Mouse (Mus musculus) cerebellum, postnatal 10 days (tissue): ENCODE measurements around the gene Myof.

ENCODE experiments used
- DNase-seq, 2 experiments: peaks; one replicate each; pipeline ENCODE4 v3.0.0; 2021; ENCODE audit warnings: mixed read lengths in 2 of 2

Myof gene

GRCm38 (mm10) chr19:38000990-38001389 is 42.4 kb downstream of the Myof start:
- DNase-seq = no peak

GRCm38 (mm10) chr19:37999941-38000340 is 43.4 kb downstream of the Myof start:
- DNase-seq = no peak

DNA sequence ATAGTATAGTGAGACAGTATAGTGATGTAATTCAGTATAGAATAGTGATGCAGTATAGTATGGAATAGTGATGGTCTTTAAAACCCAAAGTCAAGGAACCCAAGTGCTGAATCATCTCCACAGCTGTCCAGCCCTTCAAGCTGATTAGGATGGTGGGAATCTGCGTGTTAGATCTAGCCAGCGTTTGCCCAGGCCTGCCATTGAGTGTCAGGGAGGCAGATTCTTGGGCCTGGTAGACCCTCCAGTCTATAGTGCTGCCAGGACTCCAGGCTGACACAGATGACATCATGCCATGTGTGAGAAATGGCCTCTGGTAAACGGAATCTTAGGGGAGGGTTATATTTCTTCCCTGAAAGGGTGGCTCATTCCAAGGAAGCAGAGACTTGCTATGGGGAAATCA is 49.1 kb downstream of the Myof start:
- no peak for DNase-seq

DNA sequence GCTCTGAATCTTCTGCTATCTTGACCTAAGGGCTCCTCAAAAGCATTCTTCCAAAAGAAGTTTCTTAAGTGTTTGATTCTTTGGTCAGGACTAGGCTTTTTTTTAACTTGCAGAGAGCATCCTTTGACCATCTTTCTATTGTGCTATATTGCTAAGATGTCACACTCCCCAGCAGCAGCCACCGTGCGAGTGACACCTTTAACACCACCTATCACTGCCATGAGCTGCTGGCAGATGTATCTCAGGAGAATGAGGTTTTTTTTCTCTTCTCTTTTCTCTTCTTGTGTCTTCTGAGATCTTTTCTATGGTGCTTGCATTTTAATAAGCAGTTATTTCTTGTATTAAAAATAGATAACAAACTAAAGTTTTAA is 51.2 kb downstream of the Myof start:
- no peak for DNase-seq

DNA sequence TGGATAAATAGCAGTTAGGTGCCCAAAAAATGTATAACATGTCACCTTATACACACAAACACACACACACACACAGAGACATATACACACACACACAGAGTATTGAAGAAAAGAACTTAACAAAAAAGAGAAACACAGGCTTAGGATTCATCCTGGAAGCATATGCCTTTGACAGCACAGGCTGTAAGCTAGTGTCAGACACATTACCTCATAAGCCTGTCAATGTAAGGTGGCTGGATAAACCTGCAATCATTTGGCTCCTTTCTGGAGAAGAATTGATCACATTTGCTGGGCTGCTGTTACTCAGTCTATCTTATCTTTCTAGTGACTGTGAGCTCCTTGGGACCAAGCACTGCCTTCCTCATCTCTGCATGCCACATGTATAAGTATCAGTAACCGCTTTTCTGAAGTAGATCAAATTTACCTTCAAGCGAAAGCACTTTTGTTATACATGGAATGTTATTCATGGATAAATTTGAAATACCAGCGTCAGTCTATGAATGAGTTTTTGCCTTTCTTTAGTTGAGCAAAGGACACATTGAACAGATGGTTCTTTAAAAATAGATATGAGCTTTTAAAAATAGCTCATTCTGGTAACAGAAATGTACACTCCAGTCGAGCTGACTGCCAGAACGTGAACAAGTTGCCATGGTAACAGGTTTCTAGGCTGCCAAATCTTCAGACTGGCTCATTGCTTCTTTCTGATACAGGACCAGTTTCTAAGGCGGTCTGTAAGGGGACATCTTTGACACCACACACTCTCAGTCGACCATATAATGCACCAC is 51.8 kb downstream of the Myof start:
- DNase-seq = peak; percentile 80 to 81

DNA sequence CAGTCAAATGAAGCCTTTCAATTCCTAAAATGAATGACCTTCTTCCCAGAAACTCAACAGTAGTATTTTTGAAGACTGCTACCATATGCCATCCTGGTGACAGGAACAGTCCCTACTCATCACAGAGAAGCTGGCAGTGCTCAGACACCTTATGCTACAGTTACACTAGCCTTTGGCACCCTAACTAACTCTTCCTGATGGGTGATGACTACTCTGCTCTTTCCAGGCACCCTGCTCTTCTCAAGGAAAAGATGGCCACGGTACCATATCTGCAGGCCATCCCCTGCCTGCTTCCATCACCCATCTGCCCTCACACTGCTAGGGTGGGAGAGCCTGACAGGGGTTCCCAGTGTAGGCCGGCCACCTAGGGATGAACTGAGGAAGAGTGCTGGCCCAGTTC is 53.4 kb downstream of the Myof start:
- peak; percentile 15 to 26 for DNase-seq

DNA sequence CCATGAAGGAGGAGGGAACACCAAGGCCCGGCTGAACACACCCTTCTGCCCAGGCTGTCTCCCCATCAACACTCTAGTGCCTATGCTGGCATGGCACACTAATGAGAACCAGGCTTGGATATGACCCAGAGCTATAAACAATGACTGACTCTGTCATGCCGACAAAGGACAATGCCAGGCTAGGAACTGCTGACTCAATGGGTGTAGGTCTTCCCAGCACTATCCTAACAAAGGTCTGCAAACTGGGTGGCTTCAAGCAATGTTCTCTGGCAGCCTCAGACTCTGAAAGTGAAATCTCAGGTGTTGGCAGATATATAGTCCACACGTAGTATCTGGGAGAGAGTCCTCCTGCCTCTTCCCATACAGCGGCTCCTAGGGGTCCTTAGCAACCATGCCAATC is 55.2 kb downstream of the Myof start:
- no peak for DNase-seq

GRCm38 (mm10) chr19:37985730-37986129 is 57.6 kb downstream of the Myof start:
- DNase-seq = no peak

DNA sequence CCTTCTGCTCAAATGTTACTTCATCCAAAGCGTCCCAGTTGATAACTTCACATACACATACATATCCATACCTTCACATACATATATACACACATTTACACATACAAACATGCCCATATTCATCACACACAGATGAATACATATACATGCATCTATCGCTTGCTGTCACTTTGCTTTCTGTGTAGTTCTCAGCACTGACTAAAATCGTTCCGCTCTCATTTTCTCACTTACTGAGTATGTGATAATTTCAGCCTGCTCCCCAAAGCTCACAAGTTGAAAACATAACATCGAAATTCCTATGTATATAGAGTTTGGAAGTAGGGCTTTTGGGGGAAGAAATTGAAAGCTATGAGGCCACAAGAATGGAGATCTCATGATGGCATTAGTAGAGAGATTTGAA is 67.4 kb downstream of the Myof start:
- no peak for DNase-seq

GRCm38 (mm10) chr19:37970571-37970970 is 72.8 kb downstream of the Myof start:
- DNase-seq = no peak

GRCm38 (mm10) chr19:37970004-37970403 is 73.4 kb downstream of the Myof start:
- no peak for DNase-seq

DNA sequence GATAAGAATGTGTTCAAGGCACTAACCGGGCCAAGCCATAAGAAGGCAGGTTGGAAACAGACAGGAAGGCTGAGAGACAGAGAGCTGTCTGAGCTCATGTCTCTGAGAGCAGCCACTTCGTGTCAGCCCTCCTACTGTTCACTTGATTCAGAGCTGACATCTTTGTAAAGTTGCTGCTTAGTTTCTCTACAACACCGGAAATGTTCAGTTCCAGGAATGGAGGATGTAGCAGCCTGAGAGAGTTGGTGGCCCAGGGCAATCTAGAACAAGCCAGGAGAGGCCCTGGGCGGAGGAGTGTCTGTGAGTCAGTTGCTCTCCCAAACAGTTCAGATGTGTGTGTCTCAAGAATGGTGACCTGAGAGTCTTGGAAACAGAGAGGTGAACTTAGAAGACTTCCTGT is 77.5 kb downstream of the Myof start:
- DNase-seq = no peak

DNA sequence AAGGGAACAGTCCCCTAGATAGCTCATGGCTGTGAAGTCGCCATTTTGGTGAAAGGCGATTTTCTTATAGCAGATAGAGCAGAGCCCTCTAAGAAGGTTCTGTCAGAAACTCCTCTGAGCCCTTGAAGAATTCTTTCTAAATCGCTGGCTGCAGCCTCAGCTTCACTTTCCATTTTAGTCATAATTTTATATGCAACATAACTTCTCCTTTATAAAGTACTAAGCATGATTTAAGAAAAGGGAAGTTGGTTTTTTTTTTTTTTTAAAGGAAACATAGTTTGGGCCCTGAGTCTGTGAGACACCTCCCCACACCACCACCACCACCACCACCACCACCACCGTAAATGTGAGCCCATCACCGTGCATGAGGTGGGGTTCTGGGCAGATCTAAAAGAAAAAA is 80.0 kb downstream of the Myof start:
- DNase-seq = no peak

DNA sequence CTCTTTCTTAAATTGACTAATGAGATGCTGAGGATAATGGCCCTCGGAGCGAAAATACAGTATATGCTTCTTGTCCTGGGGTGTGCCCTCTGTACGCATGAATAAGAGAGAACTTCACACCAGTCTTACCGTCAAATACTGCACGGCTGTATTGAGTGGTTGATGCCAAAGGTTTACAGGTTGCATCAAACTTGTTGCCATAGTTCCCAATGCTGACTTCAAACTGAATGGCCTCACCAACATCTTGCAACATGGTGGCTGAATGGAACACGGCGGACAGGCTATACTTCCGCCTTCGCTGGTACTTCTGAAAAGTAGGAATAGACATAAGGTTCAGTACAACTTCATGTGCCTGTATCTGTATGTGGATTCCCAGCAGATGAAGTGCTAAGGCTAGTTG is 82.6 kb downstream of the Myof start:
- no peak for DNase-seq

GRCm38 (mm10) chr19:37959543-37960215 is 83.7 kb downstream of the Myof start:
- no peak for DNase-seq

- no peak for DNase-seq
These were observed 84.3 kb downstream of the Myof start for GRCm38 (mm10) chr19:37959076-37959475.

DNA sequence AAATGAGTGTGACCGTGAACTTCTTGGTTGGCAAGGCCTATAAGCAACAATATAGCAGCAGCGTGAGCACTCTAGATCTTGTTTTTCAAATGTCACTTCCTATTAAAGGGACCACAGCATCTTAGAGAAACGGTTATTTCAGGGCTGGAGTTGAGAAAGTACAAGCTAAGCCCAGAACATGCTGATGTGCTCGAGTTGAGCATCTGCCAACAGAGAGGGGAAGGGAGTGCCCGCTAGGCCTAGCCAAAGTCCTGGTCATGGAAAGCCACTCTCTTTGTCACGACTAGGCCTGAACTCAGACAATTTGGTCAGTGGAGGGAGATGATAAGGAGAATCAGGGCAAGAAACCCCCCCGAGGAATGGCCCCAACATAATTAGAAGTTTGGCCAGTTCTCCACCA is 86.1 kb downstream of the Myof start:
- DNase-seq = no peak

- peak in 1 of 2 experiments; percentile 10 for DNase-seq
These were observed 87.4 kb downstream of the Myof start for GRCm38 (mm10) chr19:37956006-37956405.

DNA sequence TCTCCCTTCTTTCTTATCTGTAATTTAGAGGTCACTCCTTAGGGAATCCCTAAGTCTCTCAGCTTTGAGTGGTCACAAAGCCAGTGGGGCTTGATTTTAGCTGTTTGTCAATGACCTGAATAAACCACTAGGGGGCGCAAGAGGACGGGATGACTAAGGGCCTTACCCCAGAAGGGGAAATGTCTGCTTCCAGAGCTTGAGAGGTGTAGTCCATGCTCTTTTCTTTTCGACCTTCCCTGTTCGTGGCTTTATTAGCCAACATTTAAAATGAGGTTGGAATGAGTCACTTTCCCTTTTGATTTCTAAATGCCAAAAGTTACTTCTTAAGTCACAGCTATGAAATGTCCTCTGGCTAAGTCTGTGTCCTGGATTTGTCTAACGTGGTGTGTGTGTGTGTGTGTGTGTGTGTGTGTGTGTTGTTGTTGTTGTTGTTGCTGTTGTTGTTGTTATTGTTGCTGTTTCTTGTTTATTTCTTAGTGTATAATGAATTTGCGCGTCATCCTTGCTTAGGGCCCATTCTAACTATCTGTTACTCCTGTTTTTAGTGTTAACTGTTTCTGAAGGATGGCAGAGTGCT is 87.9 kb downstream of the Myof start:
- DNase-seq = peak; percentile 88 to 96

- DNase-seq = no peak
These were observed 88.6 kb downstream of the Myof start for GRCm38 (mm10) chr19:37954772-37955171.

DNA sequence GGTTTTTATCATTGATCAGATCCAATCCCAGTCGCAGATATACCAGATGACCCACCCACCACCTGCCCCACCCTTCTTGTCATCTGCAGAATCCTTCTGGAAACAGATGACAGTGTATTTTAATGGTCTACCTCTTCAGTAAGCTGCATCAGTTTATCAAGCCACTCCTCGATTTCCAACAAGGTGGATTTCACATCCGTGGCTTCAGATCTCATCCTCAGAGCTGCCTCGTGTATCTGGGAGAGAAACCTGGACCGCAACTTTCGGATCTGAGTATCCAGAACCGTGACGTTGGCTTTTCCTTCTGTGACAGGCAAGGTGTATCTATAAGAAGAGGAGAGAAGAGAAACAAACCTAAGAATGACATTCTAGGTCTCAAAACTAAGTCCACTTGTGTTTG is 89.1 kb downstream of the Myof start:
- DNase-seq = no peak

- DNase-seq = peak; percentile 36 to 41
These were observed 96.7 kb downstream of the Myof start for GRCm38 (mm10) chr19:37946696-37947095.

DNA sequence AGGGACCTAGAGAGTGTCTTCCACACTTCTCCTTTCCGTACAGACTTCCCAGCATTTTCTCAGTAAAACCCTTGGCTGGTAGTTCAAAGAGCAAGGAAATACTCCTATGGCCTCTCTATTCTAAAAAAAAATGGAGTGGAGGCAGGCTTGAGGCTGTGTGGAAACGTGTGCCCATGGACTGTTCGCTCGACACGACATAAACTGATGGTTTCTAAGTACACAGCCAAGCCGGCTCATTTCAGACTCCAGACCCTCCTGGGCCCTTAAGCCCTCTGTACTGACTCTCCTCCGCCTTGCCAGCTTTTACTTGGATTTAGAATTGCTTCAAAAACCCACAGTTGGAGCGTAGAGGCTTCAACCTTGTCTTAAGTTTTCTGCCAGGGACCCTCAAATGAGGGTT is 97.3 kb downstream of the Myof start:
- DNase-seq = no peak

DNA sequence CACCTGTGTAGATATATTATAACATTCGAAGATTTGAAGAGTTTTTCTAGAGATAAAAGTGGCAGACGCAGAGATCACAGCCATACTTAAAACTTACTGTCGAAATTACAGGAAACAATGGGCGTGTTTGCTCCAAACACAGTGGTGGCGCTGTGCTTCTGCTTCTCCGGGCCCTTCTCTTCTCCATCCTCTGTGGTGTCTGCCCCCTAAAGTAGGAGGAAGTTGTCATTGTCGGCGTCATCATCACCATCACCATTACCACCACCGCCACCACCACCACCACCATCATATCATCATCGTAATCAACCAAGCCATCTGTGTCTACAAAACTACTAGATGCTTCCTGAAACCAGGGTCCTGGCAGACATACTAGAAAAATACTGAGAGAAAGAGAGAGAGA is 104.2 kb downstream of the Myof start:
- DNase-seq = no peak
